Mouse (Mus musculus) sigmoid colon, adult 10 weeks (tissue): ENCODE results near the gene Myl10. TPM values are rescaled to one million over a fixed set of nuclear protein-coding genes. Genes with fewer than 3 reads are reported as not detected.

Experiments
- polyA plus RNA-seq: library from polyadenylated mRNA; stranded (reverse); fragments of 350-450 nt; fragmentation: Illumina TruSeq; extraction: RNeasy Lipid Tissue Mini Kit (QIAGEN cat#74804); gene quantifications from one replicate; pipeline ENCODE4 v1.2.3, GENCODE M21; 2014; ENCODE audit warnings: low read depth, low replicate concordance

The Myl10 gene
- polyA plus RNA-seq = not detected

DNA sequence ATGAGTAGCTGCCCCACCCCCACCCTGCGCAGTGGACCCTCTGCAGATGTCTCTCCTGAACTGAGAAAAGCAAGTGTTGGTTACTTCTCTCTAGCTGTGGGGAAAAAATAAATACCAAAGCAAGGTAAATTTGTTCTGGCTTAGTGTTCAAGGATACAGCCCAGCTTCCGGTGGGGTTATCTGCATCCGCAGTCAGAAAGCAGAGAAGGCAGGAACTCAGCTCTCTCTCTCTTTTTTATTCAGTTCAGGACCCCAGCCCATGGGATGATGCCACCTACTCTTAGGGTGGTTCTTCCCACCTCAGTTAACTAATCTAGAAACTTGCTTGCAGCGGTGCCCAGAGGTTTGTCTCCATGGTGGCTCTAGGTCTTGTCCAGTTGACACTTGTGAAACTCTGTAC lies at the start of gene Myl10:
Myl10 (plus strand) TSS at position 363 of the 400 bp plus-strand sequence.

Other genes with a start within 250 kb of the Myl10 start
- 45.4 TPM for gene Cux1, start 125.7 kb upstream of the Myl10 start, polyA plus RNA-seq
- not detected for gene Col26a1, start 190.1 kb downstream of the Myl10 start, polyA plus RNA-seq
- 3.7 TPM for gene Ift22, start 215.0 kb downstream of the Myl10 start, polyA plus RNA-seq